Mouse (Mus musculus) cerebellum, adult 2 months (tissue): ENCODE data around the gene Meis3.

Experiments used
- CTCF ChIP-seq: fragments of 200-500 bp; IDR thresholded peaks from 2 replicates; pipeline ENCODE4 v1.5.1; 2011; ENCODE audit warnings: low read depth, mild to moderate bottlenecking, control low read depth, low read length, moderate library complexity, borderline replicate concordance; ENCODE audit not compliant: insufficient read depth
- POLR2A ChIP-seq: fragments of 200-500 bp; IDR thresholded peaks from 2 replicates; pipeline ENCODE4 v1.6.1; 2011; ENCODE audit warnings: low read length, control low read depth, borderline replicate concordance; ENCODE audit not compliant: insufficient read depth

DNA sequence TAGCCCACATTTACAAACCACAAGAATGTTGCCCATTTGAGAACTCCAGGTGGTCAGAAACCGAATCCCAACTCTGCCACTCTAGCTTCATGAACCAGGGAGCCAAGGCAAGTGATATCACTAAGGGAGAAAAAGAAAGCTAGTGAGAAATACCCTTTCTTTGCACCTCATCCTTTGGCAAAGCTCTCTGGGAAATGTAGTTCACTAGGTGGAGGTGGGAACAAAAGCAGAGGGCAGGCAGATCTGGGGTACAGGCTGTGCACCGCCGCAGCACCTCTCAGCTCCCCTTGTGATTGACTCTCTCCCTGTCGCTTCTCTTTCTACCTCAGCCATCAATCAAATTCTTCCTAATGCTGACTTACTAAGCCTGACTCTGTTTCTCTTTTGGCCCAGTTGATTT is 3.2 kb downstream of the Meis3 start:
- no peak for TF ChIP-seq POLR2A
- TF ChIP-seq CTCF, result no peak
